Mouse (Mus musculus) MEL (cell line): ENCODE data around the gene Atrx. TPM values are rescaled to one million over a fixed set of nuclear protein-coding genes. Genes with fewer than 3 reads are reported as not detected.
A peak's percentile ranks its signal among the peaks of the same experiment; 100 is the strongest.
"Not testable (repeated sequence)": the region's sequence is repeated elsewhere in the genome, so short reads cannot be mapped to it uniquely, and the experiment has no call there.

Source experiments
- DNase-seq: peaks from one replicate; pipeline ENCODE4 v3.0.0; 2011; ENCODE audit warnings: low read depth, low spot score
- H3K27ac ChIP-seq: 2 replicates; pipeline ENCODE4 v1.5.1; 2012; ENCODE audit warnings: low read depth, mild to moderate bottlenecking, control low read depth, low read length, moderate library complexity; ENCODE audit not compliant: control insufficient read depth
- H3K27me3 ChIP-seq, 2 experiments: fragments of 150-350 bp in 1 of 2; sonication (generic) in 1 of 2; 2 replicates each; pipeline ENCODE4 v1.6.1; 2012; ENCODE audit warnings: low read length in 2 of 2, mild to moderate bottlenecking in 2 of 2, improper control_type of control experiment in 1 of 2, moderate library complexity in 1 of 2; ENCODE audit not compliant: insufficient read depth in 2 of 2, control insufficient read depth in 1 of 2
- H3K36me3 ChIP-seq, 2 experiments: 2 replicates each; pipeline ENCODE4 v1.6.1; 2012 to 2014; ENCODE audit warnings: low read length in 2 of 2, improper control_type of control experiment in 1 of 2, inconsistent platforms in 1 of 2, mild to moderate bottlenecking in 1 of 2; ENCODE audit not compliant: insufficient read depth in 2 of 2, control insufficient read depth in 1 of 2
- H3K4me1 ChIP-seq, 2 experiments: fragments of 150-350 bp in 1 of 2; sonication (generic) in 1 of 2; 2 replicates each; pipeline ENCODE4 v1.6.1; 2012; ENCODE audit warnings: low read length in 2 of 2, improper control_type of control experiment in 1 of 2, mild to moderate bottlenecking in 1 of 2; ENCODE audit not compliant: insufficient read depth in 2 of 2, control insufficient read depth in 1 of 2
- H3K4me3 ChIP-seq, 2 experiments: fragments of 150-350 bp in 1 of 2; sonication (generic) in 1 of 2; 2 replicates each; pipeline ENCODE4 v1.5.1; 2012; ENCODE audit warnings: low read depth in 2 of 2, low read length in 2 of 2, mild to moderate bottlenecking in 2 of 2, moderate library complexity in 2 of 2, control low read depth in 1 of 2, improper control_type of control experiment in 1 of 2; ENCODE audit not compliant: control insufficient read depth in 1 of 2, insufficient read depth in 1 of 2
- H3K79me2 ChIP-seq: 2 replicates; pipeline ENCODE4 v1.6.1; 2012; ENCODE audit warnings: mild to moderate bottlenecking, low read length, moderate library complexity; ENCODE audit not compliant: control insufficient read depth, poor library complexity, insufficient read depth
- H3K9ac ChIP-seq: 2 replicates; pipeline ENCODE4 v1.6.1; 2012; ENCODE audit warnings: low read depth, mild to moderate bottlenecking, control low read depth, low read length, moderate library complexity; ENCODE audit not compliant: control insufficient read depth, poor library complexity, severe bottlenecking
- H3K9me3 ChIP-seq: fragments of 150-350 bp; sonication (generic); replicated peaks from 2 replicates; pipeline ENCODE4 v1.6.1; 2012; ENCODE audit warnings: mild to moderate bottlenecking, low read length, improper control_type of control experiment, moderate library complexity; ENCODE audit not compliant: insufficient read depth
- CHD1 ChIP-seq: IDR thresholded peaks from 2 replicates; pipeline ENCODE4 v1.6.1; 2012; ENCODE audit warnings: low read depth, mild to moderate bottlenecking, inconsistent platforms, low read length, improper control_type of control experiment
- E2F4 ChIP-seq: IDR thresholded peaks from 2 replicates; pipeline ENCODE4 v1.6.1; 2011; ENCODE audit warnings: low read depth, low read length, improper control_type of control experiment, borderline replicate concordance
- GATA1 ChIP-seq: IDR thresholded peaks from 2 replicates; pipeline ENCODE4 v1.6.1; 2011; ENCODE audit warnings: low read depth, low read length, improper control_type of control experiment
- HCFC1 ChIP-seq: IDR thresholded peaks from 2 replicates; pipeline ENCODE4 v1.6.1; 2012; ENCODE audit warnings: low read depth, mild to moderate bottlenecking, inconsistent platforms, low read length, improper control_type of control experiment, moderate library complexity
- KAT2A ChIP-seq: conservative IDR thresholded peaks from 2 replicates; pipeline ENCODE4 v1.6.1; 2012; ENCODE audit warnings: low read depth, low read length, improper control_type of control experiment, inconsistent platforms
- MAX ChIP-seq: IDR thresholded peaks from 2 replicates; pipeline ENCODE4 v1.6.1; 2011; ENCODE audit warnings: low read length, improper control_type of control experiment
- MXI1 ChIP-seq: IDR thresholded peaks from 2 replicates; pipeline ENCODE4 v1.6.1; 2011; ENCODE audit warnings: mild to moderate bottlenecking, low read depth, low read length, improper control_type of control experiment
- NELFE ChIP-seq: IDR thresholded peaks from 2 replicates; pipeline ENCODE4 v1.6.1; 2011; ENCODE audit warnings: low read depth, low read length, improper control_type of control experiment
- POLR2A ChIP-seq, 2 experiments: IDR thresholded peaks; 2 replicates each; pipeline ENCODE4 v1.6.1; 2011 to 2012; ENCODE audit warnings: low read length in 2 of 2, mild to moderate bottlenecking in 2 of 2, control low read depth in 1 of 2, improper control_type of control experiment in 1 of 2, low read depth in 1 of 2, moderate library complexity in 1 of 2; ENCODE audit not compliant: control insufficient read depth in 1 of 2, insufficient read depth in 1 of 2, poor library complexity in 1 of 2
- POLR2AphosphoS2 ChIP-seq: IDR thresholded peaks from 2 replicates; pipeline ENCODE4 v1.6.1; 2011; ENCODE audit warnings: low read length, improper control_type of control experiment
- POLR2AphosphoS5 ChIP-seq: IDR thresholded peaks from 2 replicates; pipeline ENCODE4 v1.6.1; 2012; ENCODE audit warnings: low read depth, borderline replicate concordance, mild to moderate bottlenecking, inconsistent platforms, low read length, moderate library complexity, mixed read lengths
- TBP ChIP-seq: IDR thresholded peaks from 2 replicates; pipeline ENCODE4 v1.8.0; 2011; ENCODE audit warnings: low read depth, low read length, improper control_type of control experiment
- UBTF ChIP-seq: IDR thresholded peaks from 2 replicates; pipeline ENCODE4 v1.6.1; 2012; ENCODE audit warnings: low read depth, mild to moderate bottlenecking, inconsistent platforms, low read length, improper control_type of control experiment, moderate library complexity, borderline replicate concordance; ENCODE audit not compliant: insufficient read depth
- USF1 ChIP-seq: IDR thresholded peaks from 2 replicates; pipeline ENCODE4 v1.6.1; 2014; ENCODE audit warnings: low read depth, mild to moderate bottlenecking, inconsistent platforms, low read length, improper control_type of control experiment, moderate library complexity
- ZC3H11A ChIP-seq: IDR thresholded peaks from 2 replicates; pipeline ENCODE4 v1.6.1; 2012; ENCODE audit warnings: low read depth, mild to moderate bottlenecking, inconsistent platforms, low read length, improper control_type of control experiment
- ZMIZ1 ChIP-seq: IDR thresholded peaks from 2 replicates; pipeline ENCODE4 v1.6.1; 2012; ENCODE audit warnings: low read depth, mild to moderate bottlenecking, inconsistent platforms, low read length, improper control_type of control experiment, moderate library complexity
- polyA plus RNA-seq, 2 experiments: library from polyadenylated mRNA; stranded (reverse) in 1 of 2; unstranded in 1 of 2; fragments of >175 nt in 1 of 2; fragments of >200 nt in 1 of 2; gene quantifications; 2 replicates each; pipeline versions ENCODE4 v1.2.1 to v1.2.4; 2012; ENCODE audit warnings: low replicate concordance in 2 of 2, low read depth in 1 of 2; ENCODE audit not compliant: insufficient read length in 2 of 2, insufficient read depth in 1 of 2, missing spikeins in 1 of 2
- total RNA-seq: library from RNA; depleted of rRNA; stranded (reverse); fragments of 300-350 nt; gene quantifications from 2 replicates; pipeline ENCODE4 v1.2.3, GENCODE M21; 2012; rRNA removed

Gene Atrx
- total RNA-seq: 45.8 and 46.9 TPM in 2 replicates
- polyA plus RNA-seq: 100 to 1,000 TPM in 1 of 2 experiments, 10 to 100 TPM in 1; 44.4 to 379 TPM

DNA sequence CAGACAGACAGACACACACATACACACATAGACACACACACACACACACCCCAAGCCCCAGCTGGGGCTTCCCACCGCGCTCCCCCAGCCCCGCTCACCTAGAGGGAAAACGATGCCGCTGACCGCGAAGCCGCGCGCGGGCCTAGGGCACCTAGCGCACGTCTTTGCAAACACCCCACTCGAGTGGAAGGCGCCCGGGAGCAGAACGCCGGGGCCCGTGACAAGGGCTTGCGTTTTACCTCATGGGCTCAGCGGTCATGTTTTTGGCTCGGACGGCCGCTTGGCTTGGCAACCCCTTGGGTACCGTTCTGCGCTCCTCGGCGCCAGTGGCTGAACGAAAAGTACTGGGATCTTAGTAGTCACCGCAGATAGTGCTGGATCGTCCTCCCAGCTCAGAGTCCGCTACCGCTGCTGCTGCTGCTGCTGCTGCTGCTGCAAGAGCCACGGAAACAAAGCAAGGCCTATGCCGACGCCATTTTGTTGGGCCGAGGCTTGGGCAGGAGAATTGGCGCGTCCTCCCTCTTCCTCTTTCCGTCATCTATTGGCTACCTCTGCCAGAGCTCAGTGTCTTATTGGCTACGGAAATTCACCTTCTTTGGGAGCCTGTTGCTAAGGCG, at the start of gene Atrx:
Atrx (minus strand) TSS at position 543 of the 617 bp plus-strand sequence.
- peak within 1 kb of the TSS; percentile 95 to 98 for H3K4me3 ChIP-seq
- TF ChIP-seq KAT2A: no peak
- peak; percentile 49; the same call in 1 of the 2 replicates for TF ChIP-seq ZMIZ1
- TF ChIP-seq NELFE: peak; percentile 58
- peak; percentile 72; the same call in 1 of the 2 replicates for TF ChIP-seq E2F4
- 0 out of 2 replicates have a peak, but pooled peaks have one; percentile 57 for TF ChIP-seq POLR2AphosphoS2
- TF ChIP-seq GATA1: no peak
- TF ChIP-seq POLR2A (IDR thresholded peaks at IDR 0.05; ENCODE audit: control insufficient read depth in 1 of 2, insufficient read depth in 1 of 2, low read depth in 1 of 2, low read length in 2 of 2, poor library complexity in 1 of 2): peak in 1 of 2 experiments; percentile 66; a peak in 1 of 4 replicates
- TF ChIP-seq ZC3H11A: no peak
- TF ChIP-seq TBP: peak; percentile 66
- peak; percentile 35; the same call in 1 of the 2 replicates for TF ChIP-seq HCFC1
- TF ChIP-seq CHD1: no peak
- TF ChIP-seq UBTF: no peak
- no peak for TF ChIP-seq MXI1
- no peak for TF ChIP-seq USF1
- TF ChIP-seq MAX: peak; percentile 32
- no peak for TF ChIP-seq POLR2AphosphoS5
- H3K36me3 ChIP-seq: peaks cover 2 to 17% of the 10 kb centered on the region in 2 experiments; a peak in 3 of 4 replicates
- H3K79me2 ChIP-seq: peaks cover 43% of the 10 kb centered on the region
- no peaks in the 10 kb centered on the region for H3K27me3 ChIP-seq
- H3K27ac ChIP-seq: peak within 1 kb of the TSS; percentile 94
- H3K4me1 ChIP-seq: peaks cover 3 to 9% of the 10 kb centered on the region in 2 experiments
- no peaks in the 10 kb centered on the region for H3K9me3 ChIP-seq
- DNase-seq: peak; percentile 90
- peak within 1 kb of the TSS; percentile 96 for H3K9ac ChIP-seq

DNA sequence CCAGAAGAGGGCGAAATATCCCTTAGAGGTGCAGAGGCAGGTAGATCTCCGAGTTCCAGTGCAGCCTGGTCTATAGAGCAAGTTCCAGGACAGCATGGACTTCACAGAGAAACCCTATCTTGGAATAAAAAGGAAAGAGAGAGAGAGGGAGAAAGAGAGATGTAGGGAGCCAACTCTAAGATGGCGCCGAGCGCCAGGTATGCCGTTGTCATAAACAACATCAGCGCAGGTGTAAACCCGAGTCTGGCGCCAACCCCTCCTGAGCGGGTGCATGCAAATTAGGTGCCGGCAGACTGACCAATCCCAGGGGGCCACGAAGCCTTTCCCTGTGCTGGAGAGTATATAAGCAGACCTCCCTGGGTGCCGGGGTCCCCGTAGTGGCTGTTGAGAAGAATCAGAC, 27.9 kb upstream of the Atrx start:
- not testable (repeated sequence) for H3K9me3 ChIP-seq, H3K79me2 ChIP-seq

More for the DNA sequence above, 27.9 kb upstream of the Atrx start:
- not testable (repeated sequence) for H3K9ac ChIP-seq, H3K4me1 ChIP-seq, H3K27ac ChIP-seq, DNase-seq, H3K36me3 ChIP-seq, H3K27me3 ChIP-seq, H3K4me3 ChIP-seq
